Mouse (Mus musculus) neural tube, embryonic 10.5 days (tissue): ENCODE measurements around the gene Epb41l5.

ENCODE experiments used
- DNase-seq: peaks from one replicate; pipeline ENCODE4 v3.0.0-alpha.2; 2017; ENCODE audit warnings: low spot score; ENCODE audit errors: extremely low spot score

Epb41l5 gene

DNA sequence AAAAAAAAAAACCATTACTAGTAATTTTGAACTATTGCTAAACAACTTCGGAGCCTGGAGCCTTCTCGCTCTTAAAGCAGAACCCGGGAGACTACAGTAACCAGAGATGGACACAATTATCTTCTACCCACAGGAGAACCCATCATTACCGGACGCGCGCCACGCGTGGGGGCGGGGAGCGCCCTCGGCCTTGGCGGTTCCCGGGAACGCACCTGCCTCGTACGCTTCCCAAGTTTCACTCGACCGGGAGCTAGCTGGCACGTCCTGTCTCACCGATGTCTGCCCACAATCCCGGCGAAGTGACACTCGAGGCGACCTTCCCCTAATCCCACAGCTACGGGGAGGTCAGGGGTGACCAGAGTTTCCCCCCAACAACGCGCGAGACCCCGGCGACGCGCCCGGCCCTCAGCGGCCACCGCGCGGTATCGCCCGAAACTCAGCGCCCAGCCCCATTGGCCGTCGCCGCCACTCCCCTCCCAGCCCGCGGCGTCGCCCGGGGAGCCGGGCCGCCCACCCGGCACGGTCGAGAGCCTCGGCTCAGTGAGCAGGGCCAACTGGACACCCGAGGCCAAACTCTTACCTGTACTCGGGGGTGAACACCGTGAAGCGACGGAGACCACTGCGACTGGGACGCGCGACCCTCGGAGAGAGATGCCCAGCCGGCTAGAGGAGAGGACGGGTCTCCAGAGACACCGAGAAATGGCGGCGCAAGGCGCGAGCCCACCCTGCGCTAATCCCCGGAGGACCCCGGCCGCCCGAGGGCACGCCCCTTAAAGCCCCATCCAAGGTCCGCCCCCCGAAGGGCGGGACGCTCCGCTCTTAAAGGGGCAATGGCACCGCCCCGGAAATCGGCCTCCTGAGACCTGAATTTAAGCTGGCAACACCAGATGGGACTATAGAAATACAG, at the start of gene Epb41l5:
Gene Epb41l5, minus strand, starts transcription at position 796 of the 907 bp plus-strand sequence.
- DNase-seq, result peak; percentile 90

DNA sequence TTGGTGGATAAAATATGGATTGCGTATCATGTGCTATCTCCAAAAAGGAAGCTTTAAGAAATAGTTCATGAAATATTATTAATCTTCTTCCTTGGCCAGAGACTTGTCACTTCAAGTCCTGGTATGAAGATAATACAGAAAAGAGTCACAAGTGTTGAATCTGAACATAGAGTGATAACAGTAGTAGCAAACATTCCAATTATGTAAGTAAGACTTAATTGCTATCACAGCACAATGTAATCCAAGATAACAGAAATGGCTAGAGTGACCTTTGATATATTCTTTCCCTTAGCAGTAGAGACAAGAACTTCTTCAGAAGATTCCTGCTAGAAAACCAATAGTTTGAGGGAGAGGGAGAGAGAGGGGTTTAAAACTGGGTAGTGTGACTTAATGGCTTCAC, 48.1 kb upstream of the Epb41l5 start:
- no peak for DNase-seq

- DNase-seq, result no peak
These were observed 37.2 kb upstream of the Epb41l5 start for GRCm38 (mm10) chr1:119685773-119686558.

DNA sequence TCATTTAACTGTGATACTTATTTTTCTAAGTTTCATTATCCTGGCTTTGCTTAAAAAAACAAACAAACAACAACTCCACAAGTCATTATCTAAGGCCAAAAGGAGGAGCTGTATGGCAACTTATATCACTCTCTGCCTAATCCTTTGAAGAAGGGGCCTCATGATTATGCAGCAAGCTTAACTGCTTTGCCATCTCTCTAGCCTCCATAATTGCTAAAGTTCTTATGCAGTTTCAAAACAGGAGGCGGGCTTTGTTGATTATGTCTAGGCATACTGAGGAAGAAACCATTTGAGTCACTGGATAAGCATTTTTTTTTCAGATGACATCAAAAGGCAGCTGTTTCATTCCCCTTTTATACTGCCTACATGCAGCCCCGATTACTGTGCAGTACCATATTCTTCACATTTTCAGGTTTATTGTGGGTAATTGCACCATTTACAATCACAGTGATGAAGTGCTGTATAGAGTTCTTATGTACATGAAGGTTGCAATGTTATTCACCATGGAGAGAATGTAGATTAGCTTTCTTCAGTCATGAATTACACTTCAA, 32.9 kb upstream of the Epb41l5 start:
- no peak for DNase-seq

- no peak for DNase-seq
These were observed 26.2 kb upstream of the Epb41l5 start for GRCm38 (mm10) chr1:119674984-119675383.

DNA sequence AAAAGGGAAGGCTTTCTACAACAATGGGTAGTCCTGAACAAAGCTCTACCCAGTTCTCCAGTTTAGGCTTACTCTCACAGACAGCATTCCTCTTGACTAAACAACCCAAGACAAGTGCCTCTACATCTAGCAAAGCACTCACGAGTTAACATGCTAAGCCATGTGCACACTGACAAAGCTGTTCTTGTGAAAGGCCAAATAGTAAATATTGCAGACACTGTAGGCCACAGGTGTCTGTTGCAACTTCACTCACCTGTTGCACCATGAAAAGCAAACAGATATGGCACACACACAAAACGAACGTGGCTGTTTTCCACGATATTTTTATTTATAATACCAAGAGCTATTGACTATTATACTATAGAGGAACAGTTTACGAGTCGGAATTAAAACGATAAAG, 18.1 kb upstream of the Epb41l5 start:
- DNase-seq, result no peak

- no peak for DNase-seq
These were observed 5.5 kb upstream of the Epb41l5 start for GRCm38 (mm10) chr1:119654307-119654706.

GRCm38 (mm10) chr1:119650386-119650785, 1.6 kb upstream of the Epb41l5 start:
- DNase-seq, result no peak

- no peak for DNase-seq
These were observed 827 bp upstream of the Epb41l5 start for GRCm38 (mm10) chr1:119649627-119650026.

DNA sequence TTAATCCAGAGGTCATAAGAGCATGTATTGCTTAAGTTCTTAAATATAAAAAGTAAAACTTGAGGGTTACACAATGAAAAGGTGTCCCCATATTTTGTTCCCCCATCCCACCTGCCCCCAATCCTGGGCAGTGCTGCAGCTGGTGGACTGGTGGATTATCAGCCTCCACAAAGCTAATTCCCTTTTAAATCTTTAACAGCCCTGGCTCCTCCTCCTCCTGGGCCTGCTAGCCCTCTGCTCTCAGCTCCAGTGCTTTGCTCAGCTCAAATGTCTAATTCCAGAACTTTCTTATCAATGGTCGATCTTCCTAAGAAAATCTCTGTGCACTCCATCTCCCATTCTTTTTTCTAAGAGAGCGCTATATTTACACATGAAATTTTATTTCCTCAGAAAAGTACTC, 2.4 kb downstream of the Epb41l5 start:
- DNase-seq, result no peak

GRCm38 (mm10) chr1:119642367-119642766, 6.4 kb downstream of the Epb41l5 start:
- DNase-seq, result no peak

- DNase-seq, result no peak
These were observed 7.5 kb downstream of the Epb41l5 start for GRCm38 (mm10) chr1:119641090-119641812.

DNA sequence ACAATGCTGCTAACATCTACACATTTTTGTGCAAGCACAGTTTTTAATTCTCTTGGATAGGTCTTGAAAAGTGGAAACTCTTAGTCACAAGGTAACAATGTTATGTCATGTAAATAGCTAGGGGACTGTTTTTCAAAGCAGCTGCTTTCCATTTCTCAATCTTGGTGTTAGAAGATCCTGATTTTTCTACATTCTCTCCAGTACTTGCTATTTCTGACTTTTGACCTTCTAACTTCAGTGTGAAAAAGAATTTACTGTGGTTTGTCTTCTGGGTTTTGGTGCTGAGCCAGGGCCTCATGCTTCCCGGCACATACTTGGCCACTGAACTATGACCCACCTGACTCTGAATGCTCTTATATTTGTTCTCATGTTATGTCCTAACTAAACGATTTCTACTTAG, 8.8 kb downstream of the Epb41l5 start:
- DNase-seq, result no peak

DNA sequence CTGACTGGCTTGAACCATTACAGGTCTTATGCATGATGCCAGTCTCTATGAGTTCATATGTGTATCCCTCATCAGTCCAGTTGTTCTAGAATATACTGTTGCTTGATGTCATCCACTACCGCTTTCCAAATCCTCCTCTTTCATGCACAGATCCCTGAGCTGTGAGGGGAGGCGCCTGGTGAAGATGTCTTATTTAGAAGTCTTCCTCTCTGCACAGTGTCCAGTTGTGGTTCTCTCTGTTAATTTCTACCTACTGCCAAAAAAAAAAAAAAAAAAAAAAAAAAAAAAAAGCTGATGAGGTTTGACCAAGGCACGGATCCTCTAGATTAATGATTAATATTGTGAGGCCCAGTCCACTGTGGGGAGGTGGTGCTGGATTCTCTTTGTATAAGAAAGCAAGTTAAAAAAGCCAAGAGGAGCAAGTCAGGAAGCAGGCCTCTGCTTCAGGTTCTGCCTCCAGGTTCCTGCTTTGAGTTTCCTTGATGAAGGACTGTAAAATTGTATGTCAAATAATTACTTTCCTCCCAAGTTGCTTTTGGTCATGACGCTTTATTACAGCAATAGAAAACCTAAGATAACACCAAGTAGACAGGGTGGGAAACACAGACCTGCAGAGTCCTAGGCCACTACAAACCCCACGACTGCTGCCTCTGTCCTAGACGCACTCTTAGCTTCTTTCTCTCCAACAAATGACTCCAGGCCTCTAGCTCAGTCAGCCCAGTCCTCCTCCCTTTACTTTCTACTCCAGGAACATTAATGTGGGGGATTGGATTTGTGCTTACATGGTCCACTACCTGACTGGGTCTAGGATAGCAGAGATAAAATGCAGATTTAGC, 11.4 kb downstream of the Epb41l5 start:
- DNase-seq, result no peak

- no peak for DNase-seq
These were observed 14.1 kb downstream of the Epb41l5 start for GRCm38 (mm10) chr1:119634746-119635145.

DNA sequence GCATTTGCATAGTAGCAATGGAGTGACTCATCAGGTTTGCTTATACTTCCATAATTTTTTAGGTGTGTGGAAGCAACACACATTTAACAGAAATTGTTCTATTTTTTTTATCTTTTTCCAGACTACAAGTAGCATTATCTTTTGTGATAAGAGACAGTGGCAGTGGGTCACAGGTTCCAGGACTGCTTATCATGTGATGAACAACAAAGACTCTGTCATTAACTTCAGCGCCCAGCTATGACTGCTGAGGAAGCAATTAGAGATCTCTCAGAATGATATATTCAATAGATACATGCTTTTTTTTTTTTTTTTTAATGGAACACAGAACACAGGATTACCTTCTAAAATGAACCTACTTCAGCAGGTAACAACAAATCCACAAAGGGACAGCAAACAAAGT, 18.4 kb downstream of the Epb41l5 start:
- DNase-seq, result no peak

- DNase-seq, result no peak
These were observed 22.0 kb downstream of the Epb41l5 start for GRCm38 (mm10) chr1:119626837-119627236.

GRCm38 (mm10) chr1:119624444-119624843, 24.4 kb downstream of the Epb41l5 start:
- DNase-seq, result no peak

GRCm38 (mm10) chr1:119605396-119605795, 43.4 kb downstream of the Epb41l5 start:
- DNase-seq, result no peak

DNA sequence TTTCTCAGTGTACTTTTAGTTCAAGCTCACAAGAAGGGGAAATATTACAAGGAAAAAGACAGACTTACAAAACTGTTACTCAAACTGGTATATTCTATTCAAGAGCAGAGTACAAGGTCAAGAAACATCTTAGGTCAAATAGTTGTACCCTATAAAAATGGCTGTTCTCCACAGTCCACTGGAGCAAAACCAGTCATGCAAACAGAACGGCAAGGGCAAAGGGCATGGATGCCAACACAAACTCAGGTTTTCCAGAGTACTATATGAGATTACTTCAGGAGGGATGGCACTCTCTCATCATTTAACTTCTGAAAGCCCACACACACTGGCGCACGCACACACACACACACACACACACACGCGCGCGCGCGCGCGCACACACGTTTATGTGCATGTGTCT, 46.4 kb downstream of the Epb41l5 start:
- DNase-seq, result no peak

DNA sequence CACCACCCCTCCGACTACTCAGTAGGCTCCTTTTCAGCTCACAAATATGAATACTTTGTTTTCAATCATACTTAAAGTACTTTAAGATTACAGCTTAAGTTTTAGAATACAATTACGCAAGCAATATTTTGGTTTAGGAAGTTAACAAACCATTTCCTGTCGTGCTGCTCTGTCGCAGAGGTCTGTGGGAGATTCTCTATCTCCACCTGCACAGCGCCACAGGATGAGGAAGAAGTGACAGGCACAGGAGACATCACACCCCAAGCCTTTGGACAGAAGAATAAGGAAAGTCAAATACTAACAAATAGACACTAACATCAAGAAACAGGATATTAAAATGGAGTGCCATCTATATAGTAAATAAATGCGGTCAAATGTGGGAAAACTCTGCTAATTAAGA, 49.9 kb downstream of the Epb41l5 start:
- no peak for DNase-seq
